Mouse (Mus musculus) megakaryocyte, embryonic 14.5 days (primary cell): ENCODE results near the gene Gga2.

Experiments
- FLI1 ChIP-seq: IDR thresholded peaks from 2 replicates; pipeline ENCODE4 v1.6.1; 2012; ENCODE audit warnings: low read length, inconsistent platforms, mixed read lengths
- GATA1 ChIP-seq: IDR thresholded peaks from 3 replicates; pipeline ENCODE4 v1.6.1; 2012; ENCODE audit warnings: mixed read lengths, low read length, inconsistent platforms, borderline replicate concordance

DNA sequence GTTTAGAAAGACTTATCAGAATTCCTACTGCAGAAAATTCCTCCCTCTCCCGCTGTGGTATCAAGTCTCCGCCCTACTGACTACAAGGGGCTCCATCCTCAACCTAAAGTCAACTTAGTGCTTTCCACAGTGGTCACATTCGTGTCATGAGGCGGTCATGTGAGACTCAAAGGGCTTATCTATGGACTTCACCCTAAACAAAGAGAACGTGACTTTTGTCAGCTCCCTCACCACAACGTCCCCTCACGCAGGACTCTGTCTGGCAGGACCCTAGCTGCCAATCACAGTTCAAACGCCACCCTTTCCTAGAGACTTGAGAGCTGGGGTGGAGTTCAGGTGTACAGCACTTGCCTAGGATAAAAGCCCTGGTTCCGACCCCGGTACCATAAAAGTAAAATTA lies 8.1 kb downstream of the Gga2 start:
- TF ChIP-seq GATA1 (no peak), FLI1 (no peak)
